Mouse (Mus musculus) stomach, embryonic 16.5 days (tissue): ENCODE data around the gene Vmn2r60. TPM values are rescaled to one million over a fixed set of nuclear protein-coding genes. Genes with fewer than 3 reads are reported as not detected.
"Not testable (repeated sequence)": the region's sequence is repeated elsewhere in the genome, so short reads cannot be mapped to it uniquely, and the experiment has no call there.

Experiments used
- ATAC-seq: fragments of 200-750 bp; cut with Nextera tagmentation; 2 replicates; pipeline ENCODE4 v1.8.0; 2017; ENCODE audit warnings: moderate number of reproducible peaks, moderate TSS enrichment; ENCODE audit not compliant: insufficient read depth, low FRiP score
- H3K27ac ChIP-seq: fragments of 300-500 bp; sonication (generic); 2 replicates; pipeline ENCODE4 v1.5.1; 2014; ENCODE audit warnings: low read length
- H3K27me3 ChIP-seq: fragments of 300-500 bp; sonication (generic); 2 replicates; pipeline ENCODE4 v1.6.1; 2014; ENCODE audit warnings: low read length, control low read depth, mixed read lengths; ENCODE audit not compliant: control insufficient read depth, insufficient read depth
- H3K36me3 ChIP-seq: fragments of 300-500 bp; sonication (generic); 2 replicates; pipeline ENCODE4 v1.6.1; 2014; ENCODE audit warnings: low read length; ENCODE audit not compliant: control insufficient read depth, insufficient read depth
- H3K4me1 ChIP-seq: fragments of 300-500 bp; sonication (generic); 2 replicates; pipeline ENCODE4 v1.6.1; 2014; ENCODE audit warnings: low read length, control low read depth, mixed read lengths; ENCODE audit not compliant: control insufficient read depth, insufficient read depth
- H3K4me2 ChIP-seq: fragments of 300-500 bp; sonication (generic); 2 replicates; pipeline ENCODE4 v1.6.1; 2014; ENCODE audit warnings: low read depth, low read length, mixed read lengths
- H3K4me3 ChIP-seq: fragments of 300-500 bp; sonication (generic); replicated peaks from 2 replicates; pipeline ENCODE4 v1.5.1; 2014; ENCODE audit warnings: mild to moderate bottlenecking, low read length
- H3K9ac ChIP-seq: fragments of 300-500 bp; sonication (generic); 2 replicates; pipeline ENCODE4 v1.6.1; 2014; ENCODE audit warnings: low read length
- H3K9me3 ChIP-seq: fragments of 300-500 bp; sonication (generic); replicated peaks from 2 replicates; pipeline ENCODE4 v1.6.1; 2016; ENCODE audit warnings: low read length, control low read depth; ENCODE audit not compliant: control insufficient read depth
- WGBS: fragments of 180-500 bp; shearing (Covaris S2); extraction: QIAGEN DNeasy Blood & Tissue Kit; methylation state at CpG from one replicate; pipeline ENCODE4 v1.1.7; 2014; 5-methylcytosine and 5-hydroxymethylcytosine counted together
- polyA plus RNA-seq: library from polyadenylated mRNA; unstranded; fragments of >200 nt; fragmentation: Nextera tagmentation; extraction: Ambion mirVana; gene quantifications from 2 replicates; pipeline ENCODE4 v1.2.1, GENCODE M21; 2015

The Vmn2r60 gene
- not detected in 2 replicates for polyA plus RNA-seq

DNA sequence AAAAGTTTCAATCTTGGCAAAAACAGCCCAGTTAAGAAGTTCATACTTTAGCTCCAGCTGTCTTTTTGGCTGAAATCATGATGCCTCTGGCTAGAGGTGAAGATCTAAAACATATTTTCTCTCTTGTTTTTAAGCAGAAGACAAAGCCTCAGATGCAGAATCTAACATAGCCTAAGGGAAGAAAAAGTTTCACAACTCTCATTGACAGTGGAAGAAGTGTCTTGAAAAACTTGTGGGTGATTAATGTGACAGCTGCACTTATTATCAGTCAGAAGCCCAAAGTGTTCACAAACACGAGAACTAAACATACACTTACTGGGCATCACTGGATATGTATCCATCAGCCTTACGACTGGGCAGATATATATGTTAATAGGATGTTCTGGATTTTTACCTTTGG, at the start of gene Vmn2r60:
TSS of gene Vmn2r60 (plus strand) at position 301 of the 400 bp plus-strand sequence.
- no peak within 1 kb of the TSS for H3K9ac ChIP-seq
- no peaks in the 10 kb centered on the region for H3K36me3 ChIP-seq
- 69% methylated on average over 2 of the region's 2 CpGs for WGBS
- H3K4me1 ChIP-seq: no peaks in the 10 kb centered on the region
- ATAC-seq: no peak
- no peaks in the 10 kb centered on the region for H3K27me3 ChIP-seq
- H3K4me2 ChIP-seq: no peak within 1 kb of the TSS
- H3K27ac ChIP-seq: no peak within 1 kb of the TSS
- H3K9me3 ChIP-seq: no peaks in the 10 kb centered on the region
- H3K4me3 ChIP-seq: no peak within 1 kb of the TSS

DNA sequence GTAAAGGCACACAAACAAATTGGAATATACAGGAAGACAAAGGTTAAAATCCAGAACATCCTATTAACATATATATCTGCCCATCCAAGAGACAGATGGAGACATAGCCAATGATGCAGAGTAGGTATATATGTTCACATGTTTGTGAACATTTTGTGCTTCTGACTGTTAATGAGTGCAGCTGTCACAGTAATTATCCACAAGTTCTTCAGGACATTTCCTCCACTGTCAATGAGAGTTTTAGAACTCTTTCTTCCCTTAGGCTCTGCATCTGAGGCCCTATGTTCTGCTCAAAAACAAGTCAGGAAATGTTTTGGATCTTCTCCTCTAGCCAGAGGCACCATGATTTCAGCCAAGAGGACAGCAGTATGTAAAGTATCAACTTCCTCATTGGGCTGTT, 48.6 kb upstream of the Vmn2r60 start, which contains the start of gene Vmn2r59:
TSS of gene Vmn2r59 (minus strand) at position 101 of the 400 bp plus-strand sequence.
- H3K4me3 ChIP-seq: no peak within 1 kb of the TSS

DNA sequence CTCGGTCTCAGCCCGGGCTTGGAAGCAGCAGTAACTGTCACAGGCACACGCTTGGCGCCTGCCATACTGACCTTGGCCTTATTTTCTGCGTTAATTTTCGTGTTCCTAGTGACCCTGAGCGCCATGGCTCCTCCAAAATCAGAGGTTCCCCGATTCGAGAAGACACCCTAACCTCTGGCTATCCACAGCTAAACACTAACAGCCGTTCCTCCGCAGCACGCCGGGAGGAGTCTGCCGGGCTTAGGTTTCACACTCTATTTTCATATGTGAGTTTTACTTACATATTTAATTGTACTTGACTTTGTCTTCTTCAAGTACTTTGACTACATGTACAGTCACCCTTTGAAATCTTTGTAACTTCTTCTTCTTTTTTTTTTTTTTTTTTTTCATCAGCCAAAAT, 509 bp upstream of the Vmn2r60 start:
- not testable (repeated sequence) for H3K4me2 ChIP-seq, H3K9ac ChIP-seq, H3K4me3 ChIP-seq, ATAC-seq, H3K27me3 ChIP-seq, H3K27ac ChIP-seq, H3K36me3 ChIP-seq, H3K4me1 ChIP-seq, H3K9me3 ChIP-seq
- 82% methylated on average over 11 of the region's 14 CpGs for WGBS

More for the DNA sequence above, 48.6 kb upstream of the Vmn2r60 start, which contains the start of gene Vmn2r59:
- H3K9me3 ChIP-seq: no peaks in the 10 kb centered on the region; the same call in 1 of the 2 replicates
- no peaks in the 10 kb centered on the region for H3K4me1 ChIP-seq
- no peak for ATAC-seq
- no peaks in the 10 kb centered on the region for H3K27me3 ChIP-seq
- no peak within 1 kb of the TSS for H3K27ac ChIP-seq
- H3K9ac ChIP-seq: no peak within 1 kb of the TSS
- H3K4me2 ChIP-seq: no peak within 1 kb of the TSS
- H3K36me3 ChIP-seq: no peaks in the 10 kb centered on the region

Other genes with a start within 250 kb of the Vmn2r60 start
- not detected in 2 replicates for gene Vmn2r58, start 235.1 kb upstream of the Vmn2r60 start, polyA plus RNA-seq
- gene Vmn2r59, start 48.7 kb upstream of the Vmn2r60 start, polyA plus RNA-seq: not detected in 2 replicates
- gene Vmn2r61, start 152.3 kb downstream of the Vmn2r60 start, polyA plus RNA-seq: not detected in 2 replicates